Mouse (Mus musculus) liver, adult 2 months (tissue): ENCODE measurements around the gene Specc1.

Experiments used
- CTCF ChIP-seq: fragments of 200-500 bp; IDR thresholded peaks from 2 replicates; pipeline ENCODE4 v1.5.1; 2011; ENCODE audit warnings: low read depth, low read length, control low read depth
- POLR2A ChIP-seq: fragments of 200-500 bp; IDR thresholded peaks from 2 replicates; pipeline ENCODE4 v1.6.1; 2011; ENCODE audit warnings: low read length, control low read depth; ENCODE audit not compliant: insufficient read depth; ENCODE audit errors: extremely low read depth

DNA sequence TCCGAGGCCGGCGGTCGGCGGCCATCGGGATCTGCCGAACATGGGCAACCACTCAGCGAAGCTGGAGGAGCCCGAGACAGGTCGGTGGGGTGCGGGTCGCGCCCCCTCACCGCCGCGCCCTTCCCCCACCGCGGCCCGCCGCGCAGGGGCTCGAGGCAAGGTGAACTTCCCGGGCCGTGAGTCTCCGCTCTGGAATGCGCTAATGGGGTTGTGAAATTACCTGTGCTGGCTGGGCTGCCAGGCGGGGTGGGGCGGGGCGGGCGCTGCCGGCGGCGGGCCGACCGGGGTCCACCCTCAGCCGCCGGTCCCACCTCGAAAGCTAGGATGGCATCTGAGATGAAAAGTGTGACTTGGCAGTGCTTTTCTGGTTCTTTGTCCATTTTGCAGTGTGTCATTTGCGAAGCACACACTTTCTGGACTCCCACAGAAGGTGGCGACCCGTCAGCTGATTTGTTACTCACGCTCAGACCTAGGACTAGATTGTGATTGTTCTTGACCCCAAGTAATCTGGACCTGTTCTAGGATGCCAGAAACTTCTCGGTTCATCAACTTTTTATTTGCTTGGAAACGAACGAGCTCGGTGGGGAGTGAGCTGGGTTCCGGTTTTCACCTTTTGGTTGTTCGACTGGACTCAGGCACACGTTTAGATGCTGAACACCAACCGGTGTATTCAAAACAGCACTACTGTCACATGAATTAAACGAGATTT, 120.7 kb downstream of the Specc1 start:
- TF ChIP-seq POLR2A (no peak), CTCF (no peak)
